Mouse (Mus musculus): ENCODE data around the gene Emc7. TPM values are rescaled to one million over a fixed set of nuclear protein-coding genes. Genes with fewer than 3 reads are reported as not detected.

The Emc7 gene
- polyA plus RNA-seq, 1 experiment from 2014 or later: 22.2 TPM

DNA sequence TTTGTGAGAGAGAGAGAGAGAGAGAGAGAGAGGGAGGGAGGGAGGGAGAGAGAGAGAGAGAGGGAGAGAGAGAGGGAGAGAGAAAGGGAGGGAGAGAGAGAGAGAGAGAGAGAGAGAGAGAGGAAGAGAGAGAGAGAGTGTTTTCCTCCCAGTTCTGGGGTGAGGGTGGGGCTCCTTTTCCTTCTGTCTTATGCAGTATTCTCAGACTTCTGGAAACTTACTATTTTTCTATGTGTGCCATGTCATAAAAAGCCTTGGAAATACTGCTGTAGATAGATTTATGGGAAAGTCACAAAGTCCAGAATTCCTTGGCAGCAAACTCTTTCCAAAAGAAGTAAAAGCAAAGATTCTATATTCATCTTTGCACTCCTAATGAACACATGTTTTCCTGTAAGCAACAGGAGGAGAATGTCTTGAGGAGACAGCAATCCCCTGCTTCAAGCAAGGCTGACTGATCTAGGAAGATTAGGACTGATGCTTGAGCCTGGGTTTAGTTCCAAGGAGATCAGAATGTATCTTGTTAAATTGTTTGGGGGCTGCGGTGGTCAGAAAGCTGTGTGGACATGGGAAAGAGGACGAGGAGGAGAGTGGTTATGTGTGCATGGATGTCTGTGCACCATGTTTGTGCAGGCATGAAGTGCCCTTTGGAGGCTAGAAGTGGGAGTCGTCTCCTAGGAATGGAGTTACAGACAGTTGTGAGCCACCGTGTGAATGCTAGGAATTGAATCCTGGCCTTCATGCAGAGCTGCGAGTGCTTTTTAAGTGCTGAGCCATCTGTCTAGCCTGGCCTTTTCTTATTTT is 27.9 kb downstream of the Emc7 start:
- Histone ChIP-seq H3K27ac (peak overlapping the region; percentile 28; the same call in 1 of the 2 replicates), H3K9ac (no peak overlapping the region), H3K9me3 (no peaks in the 10 kb centered on the region), H3K4me3 (replicated peaks) (no peak overlapping the region), H3K4me2 (no peak overlapping the region), H3K27me3 (replicated peaks) (no peaks in the 10 kb centered on the region), H3K4me1 (no peaks in the 10 kb centered on the region; the same call in 1 of the 2 replicates), H3K36me3 (no peaks in the 10 kb centered on the region)
- WGBS: 57% methylated on average over 5 of the region's 5 CpGs
- 0 out of 2 replicates have a peak, but pooled peaks have one; percentile 22 for ATAC-seq (ENCODE audit: insufficient read depth, low FRiP score, low read depth)

GRCm38 (mm10) chr2:112483334-112483651 is 28.5 kb downstream of the Emc7 start:
- Histone ChIP-seq H3K27ac (peak overlapping the region; percentile 28; the same call in 1 of the 2 replicates), H3K36me3 (no peaks in the 10 kb centered on the region), H3K4me2 (no peak overlapping the region), H3K27me3 (replicated peaks) (no peaks in the 10 kb centered on the region), H3K4me3 (replicated peaks) (no peak overlapping the region), H3K9ac (no peak overlapping the region), H3K4me1 (no peaks in the 10 kb centered on the region; the same call in 1 of the 2 replicates), H3K9me3 (no peaks in the 10 kb centered on the region)
- no peak for ATAC-seq (ENCODE audit: insufficient read depth, low FRiP score, low read depth)
- 66% methylated on average over 2 of the region's 2 CpGs for WGBS

- ATAC-seq (ENCODE audit: insufficient read depth, low FRiP score, low read depth): 0 out of 2 replicates have a peak, but pooled peaks have one; percentile 14
- H3K4me1 ChIP-seq: no peaks in the 10 kb centered on the region; the same call in 1 of the 2 replicates
- H3K9ac ChIP-seq: no peak overlapping the region
- H3K4me3 ChIP-seq (replicated peaks): no peak overlapping the region
- H3K27ac ChIP-seq: no peak overlapping the region
- no peak overlapping the region for H3K4me2 ChIP-seq
- WGBS: 67% methylated on average over 2 of the region's 2 CpGs
- H3K36me3 ChIP-seq: no peaks in the 10 kb centered on the region
- no peaks in the 10 kb centered on the region for H3K27me3 ChIP-seq (replicated peaks)
- H3K9me3 ChIP-seq: no peaks in the 10 kb centered on the region
Measured at GRCm38 (mm10) chr2:112484886-112485285, 30.1 kb downstream of the Emc7 start.

DNA sequence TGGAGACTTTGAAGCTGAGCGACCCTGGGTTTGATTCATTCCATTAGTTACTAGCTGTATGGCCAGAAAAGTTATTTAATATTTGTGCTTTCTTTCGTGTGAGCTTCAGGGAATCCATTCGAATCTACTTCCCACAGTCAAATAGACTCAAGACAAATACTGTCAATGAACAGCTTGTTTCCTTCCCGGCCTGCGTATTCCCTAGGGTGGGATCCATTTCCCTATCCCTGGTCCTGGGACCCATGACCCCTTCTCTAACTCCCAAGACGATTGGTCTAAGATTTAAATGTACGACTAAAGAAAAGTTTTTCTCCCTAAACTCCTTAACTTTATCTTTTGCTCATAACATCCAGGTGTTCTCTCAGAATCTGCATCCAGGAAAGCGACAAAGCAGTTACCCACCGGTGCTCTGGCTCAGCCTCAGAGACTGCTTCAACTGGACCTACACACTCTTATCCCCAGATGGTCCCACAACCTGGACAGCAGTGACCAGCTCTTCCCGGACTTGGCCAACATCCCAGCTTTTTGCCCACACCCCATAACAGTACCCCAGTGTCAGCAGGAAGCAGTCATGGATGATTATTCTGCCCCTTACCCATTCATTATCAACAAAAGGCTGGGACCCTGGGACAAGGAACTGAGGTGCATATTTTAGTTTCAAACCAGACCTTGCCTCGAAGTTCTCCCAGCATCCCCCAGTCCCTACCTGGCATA is 35.8 kb downstream of the Emc7 start:
- no peaks in the 10 kb centered on the region for H3K36me3 ChIP-seq

DNA sequence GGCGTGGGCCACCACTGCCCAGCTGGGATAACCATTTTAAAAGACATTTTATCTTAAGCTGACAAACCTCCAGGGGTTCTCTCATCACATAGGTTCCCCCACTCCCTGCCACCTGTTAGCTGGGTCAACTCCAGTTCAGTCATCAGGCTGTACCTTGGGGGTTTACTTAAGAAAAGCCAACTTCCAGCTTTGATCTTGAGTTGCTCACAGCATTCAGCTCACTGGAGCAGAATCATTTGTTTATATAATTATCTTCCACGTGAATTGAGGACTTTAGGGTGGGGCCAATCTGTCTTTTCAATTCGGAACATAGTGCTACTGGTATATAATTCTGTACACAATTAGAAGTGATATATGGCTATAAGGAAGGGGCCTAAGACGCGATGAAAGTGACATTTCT is 36.8 kb downstream of the Emc7 start:
- Histone ChIP-seq H3K4me2 (0 out of 2 replicates have a peak overlapping the region, but pooled peaks have one; percentile 68), H3K9me3 (no peaks in the 10 kb centered on the region), H3K4me1 (no peaks in the 10 kb centered on the region), H3K36me3 (no peaks in the 10 kb centered on the region), H3K9ac (no peak overlapping the region), H3K27me3 (replicated peaks) (no peaks in the 10 kb centered on the region), H3K4me3 (replicated peaks) (no peak overlapping the region), H3K27ac (no peak overlapping the region)
- no peak for ATAC-seq (ENCODE audit: insufficient read depth, low FRiP score, low read depth)
- WGBS: 54% methylated on average over 5 of the region's 5 CpGs

More for the DNA sequence above, 35.8 kb downstream of the Emc7 start:
- Histone ChIP-seq H3K4me1 (no peaks in the 10 kb centered on the region), H3K27me3 (replicated peaks) (no peaks in the 10 kb centered on the region), H3K27ac (no peak overlapping the region), H3K9ac (no peak overlapping the region), H3K4me2 (no peak overlapping the region), H3K4me3 (replicated peaks) (no peak overlapping the region), H3K9me3 (no peaks in the 10 kb centered on the region)
- 71% methylated on average over 11 of the region's 11 CpGs for WGBS
- no peak for ATAC-seq (ENCODE audit: insufficient read depth, low FRiP score, low read depth)

DNA sequence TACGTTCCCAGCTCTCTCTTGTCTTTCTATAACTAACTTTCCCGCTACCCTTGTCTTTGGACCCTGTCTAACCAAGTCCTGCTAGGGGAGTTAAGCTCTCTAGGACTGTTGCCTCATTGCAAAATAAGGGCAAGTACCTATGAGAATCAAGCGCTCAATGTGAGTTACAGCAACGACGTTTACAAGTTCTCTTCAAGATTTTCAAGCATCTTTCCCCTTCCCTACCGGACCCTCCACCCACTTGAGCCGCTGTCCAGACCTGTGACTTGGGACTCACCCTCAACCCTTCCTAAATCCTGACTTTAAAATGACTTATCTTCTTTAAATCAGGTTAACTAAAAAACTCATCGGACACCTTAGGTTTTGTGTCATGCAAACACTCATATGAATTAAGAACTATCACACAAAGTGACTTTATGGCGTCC is 37.6 kb downstream of the Emc7 start:
- peak overlapping the region; percentile 68 for H3K4me2 ChIP-seq
- no peaks in the 10 kb centered on the region for H3K36me3 ChIP-seq
- no peaks in the 10 kb centered on the region for H3K4me1 ChIP-seq
- WGBS: 8% methylated on average over 9 of the region's 9 CpGs
- no peaks in the 10 kb centered on the region for H3K27me3 ChIP-seq (replicated peaks)
- peak overlapping the region; percentile 91; the same call in 1 of the 2 replicates for H3K9ac ChIP-seq
- no peaks in the 10 kb centered on the region for H3K9me3 ChIP-seq
- peak overlapping the region; percentile 79 for H3K4me3 ChIP-seq (replicated peaks)
- H3K27ac ChIP-seq: peak overlapping the region; percentile 99
- no peak for ATAC-seq (ENCODE audit: insufficient read depth, low FRiP score, low read depth)

- Histone ChIP-seq H3K9me3 (no peaks in the 10 kb centered on the region), H3K27me3 (replicated peaks) (no peaks in the 10 kb centered on the region), H3K9ac (peak within 1 kb of the TSS; percentile 91), H3K4me3 (replicated peaks) (peak within 1 kb of the TSS; percentile 79), H3K4me1 (no peaks in the 10 kb centered on the region), H3K36me3 (no peaks in the 10 kb centered on the region), H3K4me2 (peak within 1 kb of the TSS; percentile 68), H3K27ac (peak within 1 kb of the TSS; percentile 99)
- under 1% methylated on average over 69 of the region's 87 CpGs for WGBS
- peak; percentile 94 for ATAC-seq (ENCODE audit: insufficient read depth, low FRiP score, low read depth)
Measured at GRCm38 (mm10) chr2:112492856-112493538, 38.2 kb downstream of the Emc7 start, which contains the start of gene Aven. Gene Aven (plus strand): TSS chr2:112492964.

DNA sequence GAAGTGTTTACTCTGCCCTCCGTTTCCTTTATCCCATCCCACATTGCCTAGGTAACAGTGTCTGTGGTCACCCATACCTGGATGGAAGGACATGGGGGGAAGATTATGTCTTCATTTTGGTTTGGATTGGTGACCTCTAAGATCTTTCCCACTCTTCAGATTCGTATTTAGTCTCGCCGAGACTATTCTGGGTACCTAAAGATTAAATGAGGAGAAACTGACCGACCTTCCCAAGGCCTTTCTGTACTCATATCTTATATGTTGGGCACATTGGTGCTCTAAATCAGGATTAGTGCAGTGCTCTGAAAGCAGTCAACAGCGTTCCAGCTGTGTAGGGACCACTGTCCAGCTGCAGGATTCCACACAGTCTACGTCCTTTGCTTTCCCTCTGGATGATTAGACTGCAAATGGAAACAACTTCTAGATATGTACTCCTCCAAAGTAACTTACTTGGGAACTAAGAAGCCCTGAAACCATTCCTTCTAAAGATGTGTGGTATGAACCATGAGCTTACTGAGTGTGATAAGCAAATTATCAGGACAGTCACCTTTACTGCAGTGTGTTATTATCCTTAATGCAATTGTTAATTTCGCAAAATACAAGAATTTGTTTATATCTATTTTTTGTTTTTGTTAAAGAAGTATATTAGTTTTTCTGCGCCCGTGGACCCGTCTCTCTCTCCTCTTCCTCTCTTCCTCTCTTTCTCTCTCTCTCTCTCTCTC is 38.9 kb downstream of the Emc7 start:
- 35% methylated on average over 11 of the region's 11 CpGs for WGBS
- no peak for ATAC-seq (ENCODE audit: insufficient read depth, low FRiP score, low read depth)
- peak overlapping the region; percentile 68 for H3K4me2 ChIP-seq
- peak overlapping the region; percentile 91; the same call in 1 of the 2 replicates for H3K9ac ChIP-seq
- H3K27ac ChIP-seq: peak overlapping the region; percentile 99
- no peaks in the 10 kb centered on the region for H3K4me1 ChIP-seq
- H3K36me3 ChIP-seq: no peaks in the 10 kb centered on the region
- no peaks in the 10 kb centered on the region for H3K9me3 ChIP-seq
- H3K27me3 ChIP-seq (replicated peaks): no peaks in the 10 kb centered on the region
- peak overlapping the region; percentile 79 for H3K4me3 ChIP-seq (replicated peaks)

GRCm38 (mm10) chr2:112497851-112498250 is 43.1 kb downstream of the Emc7 start:
- 69% methylated on average over 7 of the region's 7 CpGs for WGBS
- H3K36me3 ChIP-seq: no peaks in the 10 kb centered on the region
- H3K9ac ChIP-seq: no peak overlapping the region
- no peaks in the 10 kb centered on the region for H3K9me3 ChIP-seq
- H3K4me1 ChIP-seq: peaks cover 5% of the 10 kb centered on the region; the same call in 1 of the 2 replicates
- H3K27me3 ChIP-seq (replicated peaks): no peaks in the 10 kb centered on the region
- no peak overlapping the region for H3K4me3 ChIP-seq (replicated peaks)
- H3K27ac ChIP-seq: no peak overlapping the region
- no peak for ATAC-seq (ENCODE audit: insufficient read depth, low FRiP score, low read depth)
- H3K4me2 ChIP-seq: no peak overlapping the region

DNA sequence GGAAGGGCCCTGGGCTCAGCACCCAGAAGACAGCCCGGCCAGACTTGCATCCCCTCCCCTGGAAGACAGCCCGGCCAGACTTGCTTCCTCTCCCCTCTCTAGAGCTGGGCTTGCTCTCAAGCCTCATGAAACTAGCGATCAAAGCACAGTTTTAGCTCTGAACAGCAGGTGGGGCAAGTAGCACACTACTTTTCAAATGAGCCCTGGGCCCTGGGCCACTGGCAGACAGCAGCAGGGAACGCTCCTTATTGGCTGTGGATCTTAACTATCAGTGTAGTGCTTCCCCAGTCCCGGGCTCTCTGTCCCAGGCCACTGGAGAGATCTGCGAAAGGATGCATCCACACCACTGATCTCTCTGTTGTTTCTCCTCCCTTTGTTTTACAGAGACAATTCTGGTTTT is 46.4 kb downstream of the Emc7 start:
- H3K36me3 ChIP-seq: no peaks in the 10 kb centered on the region
- WGBS: 6% methylated on average over 6 of the region's 6 CpGs
- peak; percentile 81 for ATAC-seq (ENCODE audit: insufficient read depth, low FRiP score, low read depth)
- H3K4me3 ChIP-seq (replicated peaks): no peak overlapping the region
- peaks cover 5% of the 10 kb centered on the region; the same call in 1 of the 2 replicates for H3K4me1 ChIP-seq
- no peaks in the 10 kb centered on the region for H3K27me3 ChIP-seq (replicated peaks)
- no peaks in the 10 kb centered on the region for H3K9me3 ChIP-seq
- H3K27ac ChIP-seq: no peak overlapping the region
- no peak overlapping the region for H3K9ac ChIP-seq
- no peak overlapping the region for H3K4me2 ChIP-seq

DNA sequence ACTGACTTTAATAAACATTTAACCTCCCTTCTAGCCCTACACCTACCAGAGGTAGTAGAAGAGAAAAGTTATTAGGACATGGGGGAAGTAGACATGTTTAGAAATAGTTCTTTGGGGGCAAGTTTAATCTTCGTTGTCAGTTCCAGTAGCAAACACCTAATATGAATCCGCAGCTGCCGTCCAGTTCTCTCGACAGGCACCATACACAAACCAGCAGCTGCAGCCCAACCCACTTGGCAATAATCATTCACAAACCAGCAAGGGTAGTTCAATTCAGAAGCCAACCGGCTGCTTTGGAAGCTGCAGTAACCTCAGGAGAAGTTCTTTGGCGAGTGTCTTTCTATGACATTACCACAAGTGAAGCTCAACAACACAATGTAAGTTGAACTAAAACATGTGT is 49.2 kb downstream of the Emc7 start:
- no peak overlapping the region for H3K27ac ChIP-seq
- no peaks in the 10 kb centered on the region for H3K9me3 ChIP-seq
- H3K9ac ChIP-seq: no peak overlapping the region
- ATAC-seq (ENCODE audit: insufficient read depth, low FRiP score, low read depth): no peak
- H3K4me1 ChIP-seq: peaks cover 5% of the 10 kb centered on the region; the same call in 1 of the 2 replicates
- no peaks in the 10 kb centered on the region for H3K27me3 ChIP-seq (replicated peaks)
- 76% methylated on average over 6 of the region's 6 CpGs for WGBS
- no peak overlapping the region for H3K4me3 ChIP-seq (replicated peaks)
- no peaks in the 10 kb centered on the region for H3K36me3 ChIP-seq
- H3K4me2 ChIP-seq: no peak overlapping the region
